Mouse (Mus musculus) hindbrain, postnatal 0 days (tissue): ENCODE results near the gene Mvk. TPM values are rescaled to one million over a fixed set of nuclear protein-coding genes. Genes with fewer than 3 reads are reported as not detected.

Experiments
- ATAC-seq: fragments of 200-750 bp; cut with Nextera tagmentation; 2 replicates; pipeline ENCODE4 v1.8.0; 2017; ENCODE audit warnings: mild to moderate bottlenecking, moderate TSS enrichment, moderate library complexity
- DNase-seq: peaks from one replicate; pipeline ENCODE4 v3.0.0-alpha.2; 2015; ENCODE audit warnings: low spot score
- H3K27ac ChIP-seq: fragments of 300-500 bp; sonication (generic); 2 replicates; pipeline ENCODE4 v1.5.1; 2014; ENCODE audit warnings: mild to moderate bottlenecking
- H3K27me3 ChIP-seq: fragments of 300-500 bp; sonication (generic); 2 replicates; pipeline ENCODE4 v1.6.1; 2014; ENCODE audit warnings: low read length, mixed read lengths; ENCODE audit not compliant: insufficient read depth
- H3K36me3 ChIP-seq: fragments of 300-500 bp; sonication (generic); 2 replicates; pipeline ENCODE4 v1.6.1; 2014; ENCODE audit warnings: low read length, mixed read lengths; ENCODE audit not compliant: insufficient read depth
- H3K4me1 ChIP-seq: fragments of 300-500 bp; sonication (generic); 2 replicates; pipeline ENCODE4 v1.6.1; 2014; ENCODE audit warnings: antibody characterized with exemption, low read length, mixed read lengths; ENCODE audit not compliant: insufficient read depth
- H3K4me2 ChIP-seq: fragments of 300-500 bp; sonication (generic); 2 replicates; pipeline ENCODE4 v1.6.1; 2014; ENCODE audit warnings: low read depth, mild to moderate bottlenecking, low read length, moderate library complexity, mixed read lengths
- H3K4me3 ChIP-seq: fragments of 300-500 bp; sonication (generic); 2 replicates; pipeline ENCODE4 v1.5.1; 2014; ENCODE audit warnings: low read length
- H3K9ac ChIP-seq: fragments of 300-500 bp; sonication (generic); replicated peaks from 2 replicates; pipeline ENCODE4 v1.6.1; 2014; ENCODE audit warnings: mild to moderate bottlenecking, low read length, moderate library complexity, mixed read lengths
- H3K9me3 ChIP-seq: fragments of 300-500 bp; sonication (generic); 2 replicates; pipeline ENCODE4 v1.6.1; 2016; ENCODE audit warnings: low read length, mixed read lengths
- CTCF ChIP-seq: IDR thresholded peaks from 2 replicates; pipeline ENCODE4 v1.5.1; 2016; ENCODE audit warnings: antibody characterized with exemption, control low read depth, low read depth
- WGBS: fragments of 180-500 bp; shearing (Covaris S2); extraction: QIAGEN DNeasy Blood & Tissue Kit; methylation state at CpG from one replicate; pipeline ENCODE4 v1.1.7; 2014; 5-methylcytosine and 5-hydroxymethylcytosine counted together
- polyA plus RNA-seq: library from polyadenylated mRNA; unstranded; fragments of >200 nt; fragmentation: Nextera tagmentation; extraction: Ambion mirVana; gene quantifications from 2 replicates; pipeline ENCODE4 v1.2.1, GENCODE M21; 2015
- total RNA-seq: library from RNA; depleted of rRNA; stranded (reverse); fragments of >200 nt; gene quantifications from 2 replicates; pipeline ENCODE4 v1.2.3, GENCODE M21; 2014; rRNA removed

Gene Mvk
- 143 and 146 TPM in 2 replicates for total RNA-seq
- 69.8 and 71.9 TPM in 2 replicates for polyA plus RNA-seq

DNA sequence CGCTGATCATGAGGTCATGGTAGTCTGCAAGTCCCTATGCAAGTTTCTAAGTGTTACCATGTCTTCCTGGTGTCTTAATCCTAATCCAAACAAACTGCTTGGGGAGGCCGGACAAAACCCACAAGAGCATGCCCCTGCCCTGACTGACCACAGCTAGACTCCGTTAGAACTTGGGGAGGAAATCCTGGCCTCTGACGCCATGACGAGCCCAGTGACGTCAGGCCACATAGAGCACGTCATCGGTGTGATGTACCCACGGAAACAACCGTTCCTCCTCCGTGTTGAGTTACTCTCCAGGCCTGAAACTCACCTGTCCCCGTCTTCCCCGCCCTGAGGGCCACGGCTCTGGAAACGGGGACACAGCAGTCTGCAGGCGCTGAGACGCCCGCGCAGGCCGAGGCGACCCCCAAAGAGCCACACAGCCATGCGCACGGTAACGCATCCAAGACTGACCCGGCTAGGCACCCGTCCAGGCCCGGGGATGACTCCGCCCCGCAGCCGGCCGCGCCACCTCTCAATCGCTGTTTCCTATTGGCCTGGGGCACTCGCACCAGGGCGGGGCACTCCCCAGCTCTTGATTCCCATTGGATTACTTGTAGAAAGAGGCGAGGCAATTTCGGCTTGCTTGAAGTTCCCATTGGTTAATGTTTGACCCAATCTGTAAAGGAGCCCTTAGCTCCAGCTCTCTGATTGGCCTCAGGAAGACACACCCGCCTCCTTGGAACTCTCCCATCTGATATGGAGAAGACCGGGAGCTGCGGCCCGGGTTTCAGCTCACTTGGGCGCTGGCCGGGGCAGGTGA is at the start of gene Mvk, which contains the start of gene Mmab:
Mvk (plus strand) TSS at position 704 of the 802 bp plus-strand sequence.
Mmab (minus strand) TSS at position 495 of the 802 bp plus-strand sequence.
- TF ChIP-seq CTCF = no peak
- Histone ChIP-seq H3K4me3 (peak within 1 kb of the TSS; percentile 50), H3K36me3 (0 out of 2 replicates have a peak, but pooled peaks cover 12% of the 10 kb centered on the region), H3K27ac (peak within 1 kb of the TSS; percentile 74), H3K27me3 (no peaks in the 10 kb centered on the region), H3K4me1 (peaks cover 6% of the 10 kb centered on the region), H3K9me3 (no peaks in the 10 kb centered on the region), H3K9ac (peak within 1 kb of the TSS; percentile 44), H3K4me2 (peak within 1 kb of the TSS; percentile 65)
- peak; percentile 99 for ATAC-seq
- 3% methylated on average over 43 of the region's 43 CpGs for WGBS
- DNase-seq = peak; percentile 99

DNA sequence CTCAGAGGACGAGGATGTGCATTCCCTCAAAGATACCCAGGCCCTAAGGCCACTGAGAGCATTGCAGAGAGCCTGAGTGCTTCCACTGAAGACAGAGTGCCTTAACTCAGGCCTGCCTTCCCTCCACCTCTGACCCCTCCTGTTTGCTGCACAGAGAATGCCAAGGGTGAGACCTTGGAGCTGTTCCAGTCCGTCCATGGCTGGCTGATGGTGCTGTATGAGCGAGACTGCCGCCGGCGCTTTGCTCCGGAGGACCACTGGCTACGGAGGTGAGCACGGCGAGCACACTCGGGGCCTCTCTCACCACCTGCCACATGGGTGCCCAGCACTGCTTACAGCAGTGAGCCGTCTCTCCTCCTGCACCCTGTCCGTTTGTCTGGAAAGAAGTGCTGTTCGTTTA is 37.5 kb upstream of the Mvk start:
- TF ChIP-seq CTCF = no peak
- H3K4me1 ChIP-seq = no peaks in the 10 kb centered on the region
- no peaks in the 10 kb centered on the region for H3K9me3 ChIP-seq
- WGBS = 83% methylated on average over 14 of the region's 14 CpGs
- no peak overlapping the region for H3K4me2 ChIP-seq
- DNase-seq = no peak
- 0 out of 2 replicates have a peak overlapping the region, but pooled peaks have one; percentile 36 for H3K27ac ChIP-seq
- no peak overlapping the region for H3K9ac ChIP-seq
- no peaks in the 10 kb centered on the region for H3K27me3 ChIP-seq
- no peak overlapping the region for H3K4me3 ChIP-seq
- no peak for ATAC-seq
- peaks cover 84% of the 10 kb centered on the region for H3K36me3 ChIP-seq

DNA sequence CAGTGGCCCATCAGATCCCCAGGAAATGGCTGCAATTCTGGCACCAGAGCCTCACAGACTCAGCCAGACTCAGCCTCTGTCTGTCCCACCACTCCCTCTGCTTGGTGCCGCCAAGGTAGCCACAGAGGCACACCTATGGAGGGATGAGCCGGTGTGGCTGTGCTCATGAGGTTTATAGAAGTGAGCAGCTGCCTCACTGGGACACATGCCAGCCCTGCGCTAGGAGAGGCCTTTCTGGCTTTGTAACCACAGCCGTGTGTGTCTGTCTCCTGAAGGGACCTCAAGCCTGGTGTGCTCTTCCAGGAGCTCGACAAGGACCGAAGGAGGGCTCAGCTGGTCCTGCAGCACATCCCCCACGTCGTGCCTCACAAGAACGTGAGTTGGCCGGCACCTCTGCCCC is 36.8 kb upstream of the Mvk start:
- ATAC-seq (no peak), DNase-seq (peak; percentile 56)
- Histone ChIP-seq H3K4me1 (no peaks in the 10 kb centered on the region), H3K4me2 (no peak overlapping the region), H3K9me3 (no peaks in the 10 kb centered on the region), H3K4me3 (no peak overlapping the region), H3K27me3 (no peaks in the 10 kb centered on the region), H3K27ac (peak overlapping the region; percentile 36; the same call in 1 of the 2 replicates), H3K36me3 (peaks cover 84% of the 10 kb centered on the region), H3K9ac (no peak overlapping the region)
- TF ChIP-seq CTCF = no peak
- 56% methylated on average over 10 of the region's 10 CpGs for WGBS

DNA sequence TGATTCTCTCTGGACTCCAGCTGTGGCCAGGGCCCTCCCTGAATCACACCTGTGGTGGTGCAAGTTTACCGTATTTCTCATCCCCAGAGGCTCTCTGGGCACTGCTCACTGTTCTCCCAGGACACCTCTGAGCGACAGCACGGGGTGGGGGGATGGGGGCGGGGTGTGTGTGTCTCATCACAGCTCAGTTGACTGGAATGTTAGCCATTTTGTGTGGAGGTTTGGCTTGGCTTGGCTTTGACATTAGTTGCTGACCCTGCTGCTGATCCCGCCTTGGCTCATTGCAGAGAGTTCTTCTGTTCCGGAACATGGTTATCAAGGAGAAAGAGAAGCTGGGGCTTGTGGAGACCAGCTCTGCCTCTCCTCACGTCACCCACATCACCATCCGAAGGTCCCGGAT is 36.3 kb upstream of the Mvk start:
- Histone ChIP-seq H3K27ac (peak overlapping the region; percentile 36; the same call in 1 of the 2 replicates), H3K27me3 (no peaks in the 10 kb centered on the region), H3K4me3 (no peak overlapping the region), H3K4me1 (no peaks in the 10 kb centered on the region), H3K36me3 (peaks cover 84% of the 10 kb centered on the region), H3K9ac (no peak overlapping the region), H3K9me3 (no peaks in the 10 kb centered on the region), H3K4me2 (no peak overlapping the region)
- WGBS = 86% methylated on average over 9 of the region's 9 CpGs
- no peak for ATAC-seq
- no peak for TF ChIP-seq CTCF
- DNase-seq = no peak

DNA sequence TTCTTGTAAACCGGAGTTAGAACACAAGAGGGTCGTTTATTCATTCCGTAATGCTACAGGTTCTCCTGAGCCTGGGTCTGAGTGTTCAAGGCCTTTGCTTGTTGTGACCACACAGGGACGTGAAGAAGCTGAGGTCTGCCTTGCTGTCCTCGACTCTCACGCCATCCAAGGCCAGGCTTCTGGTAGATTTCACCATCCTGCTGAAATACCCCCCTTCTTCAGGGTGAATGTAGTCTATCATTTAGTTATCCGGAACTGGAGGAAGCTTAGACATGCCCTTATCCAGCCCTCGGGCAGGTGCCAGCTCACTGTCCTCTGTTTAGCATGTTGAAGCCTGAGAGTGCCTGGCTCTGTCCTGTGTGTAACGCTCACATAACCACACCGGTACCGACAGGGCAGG is 35.2 kb upstream of the Mvk start:
- Histone ChIP-seq H3K27ac (no peak overlapping the region), H3K27me3 (no peaks in the 10 kb centered on the region), H3K9ac (no peak overlapping the region), H3K4me2 (no peak overlapping the region), H3K9me3 (no peaks in the 10 kb centered on the region), H3K4me3 (no peak overlapping the region), H3K36me3 (peaks cover 77% of the 10 kb centered on the region), H3K4me1 (no peaks in the 10 kb centered on the region)
- TF ChIP-seq CTCF = no peak
- 96% methylated on average over 11 of the region's 11 CpGs for WGBS
- DNase-seq (no peak), ATAC-seq (no peak)

DNA sequence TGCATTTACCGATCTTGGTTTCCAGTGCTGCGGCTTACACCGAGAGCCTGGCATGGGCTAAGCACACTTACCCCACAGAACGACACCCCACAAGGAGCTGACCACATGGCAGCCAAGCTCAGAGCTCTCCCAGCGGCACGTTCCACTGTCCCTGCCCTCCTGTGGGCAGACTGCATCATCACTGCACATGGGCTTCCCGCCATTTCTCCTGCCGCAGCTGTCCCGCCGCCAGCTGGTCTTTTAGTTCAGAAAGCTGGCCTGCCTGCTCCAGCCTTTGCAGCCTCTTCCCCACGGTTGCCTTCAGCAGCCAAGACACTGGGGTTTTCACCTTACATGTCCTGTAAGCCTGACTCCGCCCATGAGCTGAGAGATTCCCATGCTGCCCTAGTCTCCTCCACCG is 33.6 kb upstream of the Mvk start:
- H3K9ac ChIP-seq = no peak overlapping the region
- DNase-seq (no peak), ATAC-seq (no peak)
- no peak overlapping the region for H3K27ac ChIP-seq
- 80% methylated on average over 13 of the region's 13 CpGs for WGBS
- no peak overlapping the region for H3K4me3 ChIP-seq
- no peaks in the 10 kb centered on the region for H3K27me3 ChIP-seq
- H3K4me1 ChIP-seq = no peaks in the 10 kb centered on the region
- peaks cover 77% of the 10 kb centered on the region for H3K36me3 ChIP-seq
- no peak overlapping the region for H3K4me2 ChIP-seq
- TF ChIP-seq CTCF = no peak
- no peaks in the 10 kb centered on the region for H3K9me3 ChIP-seq
